Mouse (Mus musculus) c-Kit-positive CD71-positive TER-119-positive erythroid progenitor cells, embryonic 14.5 days (primary cell): ENCODE data around the gene Sltm.
"Not testable (repeated sequence)": the region's sequence is repeated elsewhere in the genome, so short reads cannot be mapped to it uniquely, and the experiment has no call there.

Experiments used
- DNase-seq: peaks from one replicate; pipeline ENCODE4 v3.0.0-alpha.2; 2013; ENCODE audit warnings: low spot score

Gene Sltm

GRCm38 (mm10) chr9:70551524-70551923 lies 9.0 kb downstream of the Sltm start:
- DNase-seq: no peak

GRCm38 (mm10) chr9:70552233-70552632 lies 9.7 kb downstream of the Sltm start:
- not testable (repeated sequence) for DNase-seq

GRCm38 (mm10) chr9:70555431-70555830 lies 12.9 kb downstream of the Sltm start:
- no peak for DNase-seq

- DNase-seq: no peak
Measured at GRCm38 (mm10) chr9:70556796-70557195, 14.2 kb downstream of the Sltm start.

- DNase-seq: no peak
Measured at GRCm38 (mm10) chr9:70562825-70563224, 20.3 kb downstream of the Sltm start.

- no peak for DNase-seq
Measured at GRCm38 (mm10) chr9:70567651-70568050, 25.1 kb downstream of the Sltm start.

GRCm38 (mm10) chr9:70570351-70570750 lies 27.8 kb downstream of the Sltm start:
- no peak for DNase-seq

GRCm38 (mm10) chr9:70578123-70578522 lies 35.6 kb downstream of the Sltm start:
- no peak for DNase-seq

GRCm38 (mm10) chr9:70580956-70581355 lies 38.4 kb downstream of the Sltm start:
- no peak for DNase-seq

GRCm38 (mm10) chr9:70584641-70585040 lies 42.1 kb downstream of the Sltm start:
- no peak for DNase-seq

- no peak for DNase-seq
Measured at GRCm38 (mm10) chr9:70585172-70585571, 42.6 kb downstream of the Sltm start.

GRCm38 (mm10) chr9:70587171-70587570 lies 44.6 kb downstream of the Sltm start:
- no peak for DNase-seq

GRCm38 (mm10) chr9:70590775-70591174 lies 48.2 kb downstream of the Sltm start:
- DNase-seq: no peak

- no peak for DNase-seq
Measured at GRCm38 (mm10) chr9:70591486-70591885, 48.9 kb downstream of the Sltm start.

- no peak for DNase-seq
Measured at GRCm38 (mm10) chr9:70598271-70598670, 55.7 kb downstream of the Sltm start.

GRCm38 (mm10) chr9:70602186-70602845 lies 59.8 kb downstream of the Sltm start:
- DNase-seq: no peak

- no peak for DNase-seq
Measured at GRCm38 (mm10) chr9:70611026-70611673, 68.6 kb downstream of the Sltm start.

- DNase-seq: no peak
Measured at GRCm38 (mm10) chr9:70629711-70630110, 87.2 kb downstream of the Sltm start.

GRCm38 (mm10) chr9:70631665-70632064 lies 89.1 kb downstream of the Sltm start:
- no peak for DNase-seq

GRCm38 (mm10) chr9:70636748-70637147 lies 94.2 kb downstream of the Sltm start:
- DNase-seq: no peak
